Mouse (Mus musculus): ENCODE measurements at regions not wholly inside any gene's neighbourhood (a gene's known extent, or its start where the extent isn't known, plus 50 kb on each side); places are given as distances from the start of the nearest gene placed in this dataset. TPM values are rescaled to one million over a fixed set of nuclear protein-coding genes. Genes with fewer than 3 reads are reported as not detected.

- Histone ChIP-seq H3K36me3 (ENCODE audit: poor library complexity, severe bottlenecking) (no peaks in the 10 kb centered on the region), H3K4me1 (no peaks in the 10 kb centered on the region), H3K4me2 (no peak overlapping the region), H3K27me3 (no peaks in the 10 kb centered on the region), H3K4me3 (no peak overlapping the region), H3K9me3 (replicated peaks) (0 out of 2 replicates have a peak, but pooled peaks cover 3% of the 10 kb centered on the region), H3K9ac (no peak overlapping the region), H3K27ac (no peak overlapping the region)
- WGBS, result 63% methylated on average over 1 of the region's 1 CpGs
- no peak for ATAC-seq
Observed at GRCm38 (mm10) chr7:61851949-61852348, 494.4 kb upstream of the Ndn start.

GRCm38 (mm10) chr7:61864517-61864916 lies 481.9 kb upstream of the Ndn start:
- no peak overlapping the region for H3K4me2 ChIP-seq
- no peaks in the 10 kb centered on the region for H3K36me3 ChIP-seq (ENCODE audit: poor library complexity, severe bottlenecking)
- no peak for ATAC-seq

GRCm38 (mm10) chr7:61866376-61866775 lies 480.0 kb upstream of the Ndn start:
- Histone ChIP-seq H3K36me3 (ENCODE audit: poor library complexity, severe bottlenecking) (no peaks in the 10 kb centered on the region), H3K4me2 (no peak overlapping the region), H3K27me3 (no peaks in the 10 kb centered on the region), H3K9ac (no peak overlapping the region), H3K4me3 (no peak overlapping the region), H3K27ac (no peak overlapping the region), H3K9me3 (replicated peaks) (no peaks in the 10 kb centered on the region), H3K4me1 (no peaks in the 10 kb centered on the region)
- 76% methylated on average over 2 of the region's 2 CpGs for WGBS
- ATAC-seq, result no peak

More at GRCm38 (mm10) chr7:61864517-61864916, 481.9 kb upstream of the Ndn start:
- Histone ChIP-seq H3K9ac (no peak overlapping the region), H3K4me3 (no peak overlapping the region), H3K4me1 (no peaks in the 10 kb centered on the region), H3K27ac (no peak overlapping the region), H3K9me3 (replicated peaks) (no peaks in the 10 kb centered on the region), H3K27me3 (no peaks in the 10 kb centered on the region)

GRCm38 (mm10) chr7:61876220-61876619 lies 470.1 kb upstream of the Ndn start:
- no peaks in the 10 kb centered on the region for H3K36me3 ChIP-seq (ENCODE audit: poor library complexity, severe bottlenecking)
- H3K4me1 ChIP-seq, result no peaks in the 10 kb centered on the region; the same call in 1 of the 2 replicates
- no peak overlapping the region for H3K4me3 ChIP-seq
- 45% methylated on average over 3 of the region's 3 CpGs for WGBS
- no peak for ATAC-seq
- no peak overlapping the region for H3K27ac ChIP-seq
- H3K9ac ChIP-seq, result no peak overlapping the region
- H3K9me3 ChIP-seq (replicated peaks), result no peaks in the 10 kb centered on the region
- no peaks in the 10 kb centered on the region for H3K27me3 ChIP-seq
- no peak overlapping the region for H3K4me2 ChIP-seq

GRCm38 (mm10) chr7:61877311-61878065 lies 468.9 kb upstream of the Ndn start:
- ATAC-seq, result peak; percentile 98
- H3K36me3 ChIP-seq (ENCODE audit: poor library complexity, severe bottlenecking), result no peaks in the 10 kb centered on the region
- H3K4me2 ChIP-seq, result 0 out of 2 replicates have a peak overlapping the region, but pooled peaks have one; percentile 20
- H3K4me1 ChIP-seq, result no peaks in the 10 kb centered on the region; the same call in 1 of the 2 replicates
- H3K27me3 ChIP-seq, result no peaks in the 10 kb centered on the region
- no peak overlapping the region for H3K4me3 ChIP-seq
- H3K9ac ChIP-seq, result no peak overlapping the region
- 37% methylated on average over 2 of the region's 2 CpGs for WGBS
- peak overlapping the region; percentile 89 for H3K27ac ChIP-seq
- H3K9me3 ChIP-seq (replicated peaks), result no peaks in the 10 kb centered on the region

- H3K36me3 ChIP-seq (ENCODE audit: poor library complexity, severe bottlenecking), result no peaks in the 10 kb centered on the region
- no peak overlapping the region for H3K4me3 ChIP-seq
- no peaks in the 10 kb centered on the region for H3K9me3 ChIP-seq (replicated peaks)
- no peak for ATAC-seq
- WGBS, result 53% methylated on average over 2 of the region's 2 CpGs
- H3K27ac ChIP-seq, result peak overlapping the region; percentile 89
- no peaks in the 10 kb centered on the region; the same call in 1 of the 2 replicates for H3K4me1 ChIP-seq
- H3K4me2 ChIP-seq, result 0 out of 2 replicates have a peak overlapping the region, but pooled peaks have one; percentile 20
- H3K27me3 ChIP-seq, result no peaks in the 10 kb centered on the region
- H3K9ac ChIP-seq, result no peak overlapping the region
Observed at GRCm38 (mm10) chr7:61878095-61878494, 468.3 kb upstream of the Ndn start.

GRCm38 (mm10) chr7:61878585-61878984 lies 467.8 kb upstream of the Ndn start:
- Histone ChIP-seq H3K4me1 (no peaks in the 10 kb centered on the region; the same call in 1 of the 2 replicates), H3K4me3 (no peak overlapping the region), H3K27ac (no peak overlapping the region), H3K9ac (no peak overlapping the region), H3K9me3 (replicated peaks) (no peaks in the 10 kb centered on the region), H3K4me2 (no peak overlapping the region), H3K36me3 (ENCODE audit: poor library complexity, severe bottlenecking) (no peaks in the 10 kb centered on the region), H3K27me3 (no peaks in the 10 kb centered on the region)
- ATAC-seq, result no peak

MicroRNAs encoded in the stretch of these regions (microRNA counts, 519-probe panel; counts per million panel counts)
- 3,444 counts per million, percentile 72 among the panel's probes with 10 or more counts for microRNA mmu-miR-344

Small RNA genes lying in the stretch of these regions (microRNA-seq; reads per million reads assigned to microRNA genes)
- not detected for gene Gm22466
- gene Gm23490, result not detected
- gene Gm23873, result 1.9 reads per million
- not detected for gene Gm23917
- not detected for gene Gm23962
- gene Gm25533, result not detected
- gene Mir344, result not detected
- gene Mir344b, result 3.0 reads per million, percentile 4 among the genes with 10 or more reads in this experiment
- gene Mir344c, result 7.2 reads per million, percentile 20 among the genes with 10 or more reads in this experiment
- not detected for gene Mir344d-1
- not detected for gene Mir344d-2
- gene Mir344d-3, result not detected
- 3.2 reads per million, percentile 6 among the genes with 10 or more reads in this experiment for gene Mir344e
- not detected for gene Mir344h-1
- not detected for gene Mir344h-2
